Mouse (Mus musculus) stomach, adult 2 months (tissue): ENCODE results near the gene Iqgap3. TPM values are rescaled to one million over a fixed set of nuclear protein-coding genes. Genes with fewer than 3 reads are reported as not detected.

Source experiments
- polyA plus RNA-seq: library from polyadenylated mRNA; depleted of rRNA; stranded (reverse); fragments of >200 nt; gene quantifications from 2 replicates; pipeline ENCODE4 v1.2.3, GENCODE M21; 2012; rRNA removed

Gene Iqgap3
- 4.7 and 5.7 TPM in 2 replicates for polyA plus RNA-seq

DNA sequence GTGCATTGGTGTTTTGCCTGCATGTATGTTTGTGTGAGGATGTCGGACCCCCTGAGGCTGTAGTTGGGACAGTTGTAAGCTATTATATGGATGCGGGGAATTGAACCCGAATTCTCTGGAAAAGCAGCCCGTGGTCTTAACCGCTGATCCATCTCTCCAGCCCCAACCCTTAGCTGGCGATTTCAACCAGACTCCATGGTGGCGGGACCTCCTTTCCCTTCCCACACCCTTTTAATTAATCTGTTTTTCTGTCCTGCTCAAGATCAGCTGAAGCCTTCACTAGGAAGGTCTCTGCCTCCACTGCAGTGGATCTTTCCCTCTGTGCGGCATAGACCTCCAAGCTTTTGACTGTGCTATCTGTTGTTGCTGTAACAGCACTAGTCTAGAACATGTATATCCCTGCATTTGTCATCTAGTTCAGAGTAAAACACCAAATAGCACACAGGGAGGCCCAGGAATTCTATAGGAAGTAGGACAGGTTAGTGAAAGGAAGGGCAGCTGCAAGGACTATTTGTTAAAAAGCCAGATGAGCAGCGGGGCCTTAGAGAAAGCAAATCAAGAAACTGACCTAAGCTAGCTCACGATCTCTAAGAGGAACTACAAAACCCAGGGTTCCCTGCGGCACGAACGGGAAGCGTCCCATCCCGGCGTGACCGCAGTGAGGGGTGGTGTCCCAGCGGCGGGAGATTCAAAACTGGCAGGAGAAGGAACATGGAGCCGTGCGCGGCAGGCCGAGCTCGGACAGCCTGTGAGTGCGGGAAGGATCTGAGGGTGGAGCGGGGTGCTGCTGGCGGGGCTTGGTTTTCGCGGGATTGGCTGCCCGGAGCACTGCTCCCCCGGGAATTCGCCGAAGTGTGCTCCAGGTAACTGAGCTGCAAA lies at the start of gene Iqgap3:
TSS of gene Iqgap3 (plus strand) at position 627 of the 879 bp plus-strand sequence.

DNA sequence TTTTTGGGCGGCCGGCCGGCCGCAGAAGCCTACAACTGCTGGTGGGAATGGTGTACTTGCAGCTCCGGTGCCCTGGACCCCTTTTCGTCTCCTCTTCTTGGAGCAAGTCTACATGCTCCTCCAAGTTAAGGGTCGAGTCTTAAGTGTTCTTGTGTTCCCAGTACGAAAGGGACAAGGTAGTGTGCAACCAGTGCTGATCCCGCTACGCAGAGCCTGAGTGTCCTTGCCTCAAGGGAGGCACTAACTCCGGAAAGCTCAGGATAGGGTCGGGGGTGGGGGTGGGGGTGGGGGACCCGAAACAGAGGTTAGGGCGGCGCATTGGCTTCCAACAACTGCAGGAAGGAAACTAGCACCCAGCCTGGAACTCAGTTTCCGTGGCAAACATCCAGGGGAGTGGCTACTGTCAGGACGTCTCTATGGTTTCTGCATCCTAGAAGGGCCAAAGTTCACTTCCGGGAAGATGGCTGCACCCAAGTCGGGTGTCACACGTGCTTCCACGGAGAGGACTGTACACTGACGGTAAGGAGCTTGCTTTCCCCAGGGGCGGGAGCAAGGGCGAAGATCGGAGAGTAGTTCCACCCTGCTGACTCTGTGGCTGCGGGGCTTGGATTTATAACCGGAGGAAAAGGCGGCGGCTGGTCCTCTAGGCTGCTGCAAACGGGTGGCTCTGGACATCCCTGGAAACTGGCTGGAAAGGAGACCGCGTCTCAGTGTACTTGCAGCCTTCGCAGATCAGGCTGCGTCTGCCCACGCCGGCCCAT lies 38.9 kb upstream of the Iqgap3 start, which contains the start of gene Gpatch4:
TSS of gene Gpatch4 (plus strand) at position 448 of the 761 bp plus-strand sequence.

DNA sequence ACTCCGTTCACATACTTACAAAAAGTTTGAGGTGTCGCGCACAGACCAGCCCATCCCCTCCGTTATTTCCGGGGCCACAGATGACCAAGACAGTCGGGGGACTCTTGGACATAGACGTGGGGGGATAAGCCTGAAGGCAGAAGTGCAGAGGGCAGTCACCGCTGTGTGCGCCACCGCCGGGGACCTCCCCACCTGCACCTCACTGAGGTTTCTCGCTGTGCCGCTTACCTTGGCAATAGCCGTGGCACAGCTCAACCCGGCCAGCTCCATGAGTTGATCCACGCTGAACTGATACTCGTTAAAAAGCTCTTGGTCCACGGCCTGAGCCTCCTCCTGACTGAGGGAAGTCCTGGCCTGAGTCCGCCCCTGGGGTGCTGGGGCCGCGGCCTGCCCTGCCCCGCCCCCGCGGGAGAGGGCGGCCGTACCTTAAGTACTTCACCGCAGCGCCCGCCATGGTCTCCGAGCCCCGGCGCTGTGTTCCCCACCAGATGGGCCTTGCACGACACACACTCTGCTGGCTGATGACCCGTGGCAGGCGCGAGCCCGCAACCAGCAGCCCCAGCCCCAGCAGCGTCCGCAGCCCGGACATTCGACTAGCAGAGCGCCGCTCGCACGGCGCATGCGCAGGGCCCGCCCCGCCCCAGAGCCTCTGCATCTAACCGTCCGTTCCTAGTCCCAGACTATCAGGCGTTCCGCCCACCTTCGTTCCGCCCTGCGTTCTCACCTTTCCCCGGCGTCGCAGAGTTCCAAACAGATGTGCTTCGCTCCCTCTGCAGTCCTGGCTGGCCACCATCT lies 23.7 kb upstream of the Iqgap3 start, which contains the start of gene Naxe:
TSS of gene Naxe (minus strand) at position 594 of the 795 bp plus-strand sequence.

DNA sequence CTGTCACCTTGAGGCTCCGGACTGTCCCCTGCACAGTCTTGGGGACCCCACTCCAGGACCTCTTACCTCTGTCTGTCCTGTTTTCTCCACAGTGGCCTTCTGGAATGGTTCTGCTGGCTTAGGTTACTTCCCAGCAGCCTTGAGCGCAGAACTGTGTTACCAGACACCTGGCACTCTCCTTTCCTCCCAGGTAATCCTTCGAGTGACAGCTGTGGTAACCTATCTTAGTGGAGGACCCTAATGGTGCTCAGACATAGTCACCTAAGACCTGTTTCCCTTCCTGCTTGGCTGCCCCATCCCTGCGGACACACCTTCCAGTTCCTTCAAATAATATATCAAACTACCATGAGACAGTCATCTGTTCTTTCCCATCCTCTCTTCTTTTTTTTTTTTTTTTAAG lies 3.6 kb upstream of the Iqgap3 start, which contains the start of gene Ttc24:
TSS of gene Ttc24 (minus strand) at position 101 of the 400 bp plus-strand sequence.

DNA sequence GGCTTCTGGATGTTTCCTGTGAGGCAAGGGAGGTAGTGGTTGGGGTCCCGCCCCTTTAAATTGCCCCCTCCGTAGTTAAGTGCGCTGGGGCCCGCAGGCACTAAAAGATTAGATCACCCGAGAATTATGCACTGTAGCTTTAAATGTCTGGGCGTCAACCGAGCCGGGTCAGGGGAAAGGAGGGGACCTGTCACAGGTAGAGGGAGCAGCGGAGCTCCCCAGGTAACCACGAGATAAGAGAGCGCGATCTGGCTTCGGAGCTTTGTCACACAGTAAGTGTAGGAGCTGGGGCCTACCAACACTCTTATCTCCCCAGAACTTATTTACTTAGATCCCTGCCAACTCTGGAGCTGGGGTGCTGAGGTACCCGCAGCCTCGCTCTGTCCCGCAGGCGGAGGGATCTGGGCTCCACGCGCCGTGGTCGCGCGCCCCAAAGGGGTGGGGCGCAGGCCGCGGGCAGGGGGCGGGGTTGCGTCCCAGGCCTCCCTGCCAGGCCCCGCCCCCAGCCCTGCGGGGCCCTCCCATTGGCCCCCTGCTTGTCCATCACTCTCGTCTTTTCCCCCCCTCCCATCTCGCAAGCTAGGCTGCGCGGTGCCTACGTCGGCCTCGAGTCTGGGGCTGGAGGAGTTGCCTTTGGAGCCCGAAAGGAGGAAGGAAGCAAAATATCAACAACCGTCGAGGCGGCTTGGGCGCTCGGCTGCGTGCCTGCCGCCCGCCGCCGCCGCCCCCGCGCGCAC lies 60.2 kb downstream of the Iqgap3 start, which contains the start of gene Mef2d:
TSS of gene Mef2d (plus strand) at position 586 of the 737 bp plus-strand sequence.

Other genes with a start within 250 kb of the Iqgap3 start
- gene Sh2d2a, start 235.2 kb upstream of the Iqgap3 start, polyA plus RNA-seq: 0.16 and 0.45 TPM in 2 replicates
- 12.5 and 13.3 TPM in 2 replicates for gene Prcc, start 196.4 kb upstream of the Iqgap3 start, polyA plus RNA-seq
- 28.9 and 30.2 TPM in 2 replicates for gene Hdgf, start 175.7 kb upstream of the Iqgap3 start, polyA plus RNA-seq
- gene Mrpl24, start 162.5 kb upstream of the Iqgap3 start, polyA plus RNA-seq: 9.8 and 10.8 TPM in 2 replicates
- gene Isg20l2, start 151.7 kb upstream of the Iqgap3 start, polyA plus RNA-seq: 4.0 and 4.7 TPM in 2 replicates
- gene Rrnad1, start 151.3 kb upstream of the Iqgap3 start, polyA plus RNA-seq: 11.2 and 19.0 TPM in 2 replicates
- 9.3 and 9.4 TPM in 2 replicates for gene Crabp2, start 133.3 kb upstream of the Iqgap3 start, polyA plus RNA-seq
- 1.2 and 1.7 TPM in 2 replicates for gene Nes, start 110.9 kb upstream of the Iqgap3 start, polyA plus RNA-seq
- 0.26 and 0.44 TPM in 2 replicates for gene Bcan, start 81.7 kb upstream of the Iqgap3 start, polyA plus RNA-seq
- not detected in 2 replicates for gene Hapln2, start 54.4 kb upstream of the Iqgap3 start, polyA plus RNA-seq
- gene Gpatch4, start 38.9 kb upstream of the Iqgap3 start, polyA plus RNA-seq: 1.7 and 2.1 TPM in 2 replicates
- gene Naxe, start 23.5 kb upstream of the Iqgap3 start, polyA plus RNA-seq: 37.1 and 38.2 TPM in 2 replicates
- not detected in 2 replicates for gene Ttc24, start 3.7 kb upstream of the Iqgap3 start, polyA plus RNA-seq
- gene Mef2d, start 60.4 kb downstream of the Iqgap3 start, polyA plus RNA-seq: 50.8 and 55.8 TPM in 2 replicates
- gene Rhbg, start 172.7 kb downstream of the Iqgap3 start, polyA plus RNA-seq: 7.9 and 9.9 TPM in 2 replicates
- gene Gm38392, start 205.2 kb downstream of the Iqgap3 start, polyA plus RNA-seq: not detected in 2 replicates
- gene Tsacc, start 215.0 kb downstream of the Iqgap3 start, polyA plus RNA-seq: 0.30 and 1.5 TPM in 2 replicates
- gene Cct3, start 215.1 kb downstream of the Iqgap3 start, polyA plus RNA-seq: 37.5 and 42.1 TPM in 2 replicates
- 97.7 and 101 TPM in 2 replicates for gene Glmp, start 243.1 kb downstream of the Iqgap3 start, polyA plus RNA-seq